Mouse (Mus musculus) myocyte (in vitro differentiated cells): Measurements from ENCODE around the gene Gpatch1. TPM values are rescaled to one million over a fixed set of nuclear protein-coding genes. Genes with fewer than 3 reads are reported as not detected.

ENCODE experiments used
- H3K27me3 ChIP-seq: one replicate; pipeline ENCODE4 v1.6.1; 2011; ENCODE audit not compliant: control insufficient read depth, insufficient read depth, insufficient read length
- H3K36me3 ChIP-seq: one replicate; pipeline ENCODE4 v1.6.1; 2011; ENCODE audit not compliant: control insufficient read depth, insufficient read depth
- H3K4me2 ChIP-seq: one replicate; pipeline ENCODE4 v1.6.1; 2011; ENCODE audit warnings: low read depth, control low read depth
- H3K4me3 ChIP-seq: one replicate; pipeline ENCODE4 v1.5.1; 2011; ENCODE audit warnings: mild to moderate bottlenecking, control low read depth, moderate library complexity
- H3K79me2 ChIP-seq: one replicate; pipeline ENCODE4 v1.6.1; 2011; ENCODE audit not compliant: control insufficient read depth, insufficient read depth
- H3ac ChIP-seq: one replicate; pipeline ENCODE4 v1.6.1; 2011; ENCODE audit not compliant: control insufficient read depth, insufficient read length
- CEBPB ChIP-seq: IDR thresholded peaks from 2 replicates; pipeline ENCODE4 v1.6.1; 2011; ENCODE audit warnings: mild to moderate bottlenecking, moderate library complexity; ENCODE audit not compliant: poor library complexity, insufficient read depth, severe bottlenecking
- E2F4 ChIP-seq: IDR thresholded peaks from one replicate; pipeline ENCODE4 v1.6.1; 2011; ENCODE audit warnings: mild to moderate bottlenecking, control low read depth, moderate library complexity; ENCODE audit not compliant: insufficient read depth
- MAX ChIP-seq: IDR thresholded peaks from one replicate; pipeline ENCODE4 v1.6.1; 2011; ENCODE audit warnings: low read depth, mild to moderate bottlenecking, control low read depth
- MYOD1 ChIP-seq, 3 experiments: IDR thresholded peaks; one replicate each; pipeline ENCODE4 v1.6.1; 2011; ENCODE audit warnings: control low read depth in 2 of 3, low read depth in 2 of 3, mild to moderate bottlenecking in 2 of 3, moderate library complexity in 1 of 3; ENCODE audit not compliant: insufficient read length in 2 of 3, control insufficient read depth in 1 of 3
- MYOG ChIP-seq, 3 experiments: IDR thresholded peaks; one replicate each; pipeline ENCODE4 v1.6.1; 2011; ENCODE audit warnings: control low read depth in 2 of 3, low read depth in 2 of 3, mild to moderate bottlenecking in 2 of 3; ENCODE audit not compliant: insufficient read length in 2 of 3, control insufficient read depth in 1 of 3, insufficient read depth in 1 of 3
- POLR2A ChIP-seq: IDR thresholded peaks from one replicate; pipeline ENCODE4 v1.6.1; 2011; ENCODE audit warnings: low read depth, mild to moderate bottlenecking, control low read depth, moderate library complexity; ENCODE audit not compliant: insufficient read length
- POLR2AphosphoS2 ChIP-seq: IDR thresholded peaks from one replicate; pipeline ENCODE4 v1.6.1; 2011; ENCODE audit warnings: low read depth, control low read depth; ENCODE audit not compliant: insufficient read length
- REST ChIP-seq: IDR thresholded peaks from one replicate; pipeline ENCODE4 v1.6.1; 2011; ENCODE audit warnings: mild to moderate bottlenecking, control low read depth, moderate library complexity; ENCODE audit not compliant: insufficient read depth, insufficient read length
- SRF ChIP-seq: IDR thresholded peaks from one replicate; pipeline ENCODE4 v1.6.1; 2011; ENCODE audit warnings: low read depth; ENCODE audit not compliant: control insufficient read depth, insufficient read length
- TCF12 ChIP-seq: IDR thresholded peaks from one replicate; pipeline ENCODE4 v1.6.1; 2011; ENCODE audit warnings: mild to moderate bottlenecking, control low read depth; ENCODE audit not compliant: poor library complexity, insufficient read depth, severe bottlenecking
- TCF3 ChIP-seq: IDR thresholded peaks from one replicate; pipeline ENCODE4 v1.6.1; 2011; ENCODE audit warnings: low read depth, control low read depth; ENCODE audit not compliant: insufficient read length
- USF1 ChIP-seq: IDR thresholded peaks from one replicate; pipeline ENCODE4 v1.6.1; 2011; ENCODE audit warnings: low read depth, mild to moderate bottlenecking, control low read depth, moderate library complexity
- polyA plus RNA-seq: library from polyadenylated mRNA; unstranded; fragments of >200 nt; fragmentation: generic; extraction: Trizol; gene quantifications from one replicate; pipeline ENCODE4 v1.2.1, GENCODE M21; 2012; ENCODE audit warnings: missing spikeins

The Gpatch1 gene
- polyA plus RNA-seq, 1 experiment: 4.8 TPM

DNA sequence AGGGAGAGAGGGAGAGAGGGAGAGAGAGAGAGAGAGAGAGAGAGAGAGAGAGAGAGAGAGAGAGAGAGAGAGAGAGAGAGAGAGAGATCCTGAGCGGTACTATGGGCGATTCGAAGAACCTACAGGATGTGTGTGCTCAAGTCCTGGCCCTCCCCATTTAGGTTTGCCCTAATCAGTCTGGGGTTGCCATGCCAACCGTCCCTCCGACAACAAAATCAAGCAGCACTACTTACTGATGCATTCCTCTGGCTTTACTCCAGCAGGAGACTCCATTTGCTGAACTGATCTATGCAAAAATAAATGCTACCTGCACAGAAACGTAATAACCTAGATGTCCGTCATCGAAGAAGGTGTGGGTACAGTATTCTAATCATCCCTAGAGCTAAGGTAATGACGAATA, 82.9 kb downstream of the Gpatch1 start:
- no peaks in the 10 kb centered on the region for H3K79me2 ChIP-seq
- TF ChIP-seq SRF (no peak), E2F4 (no peak), POLR2AphosphoS2 (no peak), USF1 (no peak), MYOD1 (IDR thresholded peaks at IDR 0.05; ENCODE audit: control insufficient read depth in 1 of 3, insufficient read length in 2 of 3, low read depth in 2 of 3) (no peak), POLR2A (no peak), REST (no peak), TCF3 (no peak), MAX (no peak), TCF12 (no peak), MYOG (IDR thresholded peaks at IDR 0.05; ENCODE audit: control insufficient read depth in 1 of 3, insufficient read depth in 1 of 3, insufficient read length in 2 of 3, low read depth in 2 of 3) (no peak), CEBPB (no peak)

DNA sequence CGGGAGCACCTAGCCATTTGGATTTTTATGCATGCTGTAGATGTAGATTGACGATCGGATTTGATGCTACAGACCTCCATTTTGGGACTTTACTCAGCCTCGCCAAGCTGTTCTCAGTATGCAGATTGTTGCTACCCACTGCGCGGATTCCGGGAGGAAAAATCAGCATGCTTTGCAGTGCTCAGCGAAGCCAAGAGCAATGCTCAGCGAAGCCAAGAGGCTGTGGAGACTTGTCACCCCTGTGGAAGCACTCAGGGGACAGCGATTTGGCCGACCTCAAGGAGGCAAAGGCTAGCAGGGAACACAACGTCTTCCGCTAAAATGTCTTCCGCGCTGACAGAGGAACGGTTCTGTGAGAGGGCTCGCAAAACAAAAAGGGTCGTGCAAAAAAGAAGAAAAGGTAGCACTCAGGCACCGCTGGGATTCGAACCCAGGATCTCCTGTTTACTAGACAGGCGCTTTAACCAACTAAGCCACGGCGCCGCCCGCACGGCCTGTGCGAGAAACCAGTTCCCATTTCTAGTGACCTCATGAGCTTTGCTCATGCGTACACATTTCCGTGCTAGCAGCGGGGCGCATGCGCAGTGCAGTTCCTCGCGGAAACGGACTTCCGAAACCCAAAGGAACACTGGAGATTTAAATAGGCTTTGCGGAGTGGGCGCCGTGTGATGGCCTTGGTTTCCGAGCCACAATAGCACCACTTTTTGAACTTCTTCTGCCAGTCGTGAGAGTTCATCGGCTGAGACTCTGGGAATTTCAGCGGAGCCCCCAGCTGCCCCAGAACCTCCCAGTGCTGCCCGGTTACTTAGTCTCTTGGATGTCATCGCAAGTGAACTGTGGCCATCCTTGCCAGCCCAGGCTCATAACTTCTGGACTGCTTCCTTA, 83.6 kb downstream of the Gpatch1 start:
- 0 out of 2 replicates have a peak, but pooled peaks have one; percentile 22 for TF ChIP-seq CEBPB
- no peak for TF ChIP-seq MYOD1 (IDR thresholded peaks at IDR 0.05; ENCODE audit: control insufficient read depth in 1 of 3, insufficient read length in 2 of 3, low read depth in 2 of 3)
- TF ChIP-seq USF1: no peak
- TF ChIP-seq POLR2A: peak; percentile 34
- TF ChIP-seq SRF: no peak
- H3K27me3 ChIP-seq: no peaks in the 10 kb centered on the region
- no peaks in the 10 kb centered on the region for H3K79me2 ChIP-seq
- H3K36me3 ChIP-seq: no peaks in the 10 kb centered on the region
- peak overlapping the region; percentile 97 for H3K4me2 ChIP-seq
- peak overlapping the region; percentile 49 for H3K4me3 ChIP-seq
- H3ac ChIP-seq: no peak overlapping the region

More for the DNA sequence above, 82.9 kb downstream of the Gpatch1 start:
- H3K27me3 ChIP-seq: no peaks in the 10 kb centered on the region
- peak overlapping the region; percentile 97 for H3K4me2 ChIP-seq
- H3K36me3 ChIP-seq: no peaks in the 10 kb centered on the region
- H3K4me3 ChIP-seq: peak overlapping the region; percentile 49
- no peak overlapping the region for H3ac ChIP-seq

DNA sequence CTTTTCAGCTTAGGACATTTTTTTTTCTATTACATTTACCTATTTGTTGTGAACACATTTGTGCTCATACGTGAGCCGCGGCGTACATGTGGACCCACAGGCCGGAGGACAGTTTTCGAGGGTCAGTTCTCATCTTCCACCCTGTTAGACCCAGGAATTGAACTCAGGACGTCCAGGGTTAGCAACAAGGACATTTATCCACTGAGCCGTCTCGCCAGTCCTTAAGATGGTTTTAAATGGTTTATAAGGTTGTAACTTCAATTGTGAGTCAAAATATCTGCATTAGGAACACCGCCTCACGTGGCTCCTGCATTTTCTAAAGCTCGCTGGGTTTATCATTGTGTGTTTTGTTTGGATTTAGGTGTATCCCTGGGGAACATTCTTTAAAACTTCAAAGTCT, 84.4 kb downstream of the Gpatch1 start:
- Histone ChIP-seq H3K4me2 (peak overlapping the region; percentile 66), H3K36me3 (no peaks in the 10 kb centered on the region), H3K27me3 (no peaks in the 10 kb centered on the region), H3K4me3 (peak overlapping the region; percentile 49), H3ac (no peak overlapping the region), H3K79me2 (no peaks in the 10 kb centered on the region)
- no peak for TF ChIP-seq SRF
- no peak for TF ChIP-seq TCF12
- TF ChIP-seq POLR2A: no peak
- TF ChIP-seq E2F4: no peak
- TF ChIP-seq MYOD1 (IDR thresholded peaks at IDR 0.05; ENCODE audit: control insufficient read depth in 1 of 3, insufficient read length in 2 of 3, low read depth in 2 of 3): no peak
- TF ChIP-seq REST: no peak
- no peak for TF ChIP-seq USF1
- TF ChIP-seq TCF3: no peak
- no peak for TF ChIP-seq MAX
- TF ChIP-seq MYOG (IDR thresholded peaks at IDR 0.05; ENCODE audit: control insufficient read depth in 1 of 3, insufficient read depth in 1 of 3, insufficient read length in 2 of 3, low read depth in 2 of 3): no peak

DNA sequence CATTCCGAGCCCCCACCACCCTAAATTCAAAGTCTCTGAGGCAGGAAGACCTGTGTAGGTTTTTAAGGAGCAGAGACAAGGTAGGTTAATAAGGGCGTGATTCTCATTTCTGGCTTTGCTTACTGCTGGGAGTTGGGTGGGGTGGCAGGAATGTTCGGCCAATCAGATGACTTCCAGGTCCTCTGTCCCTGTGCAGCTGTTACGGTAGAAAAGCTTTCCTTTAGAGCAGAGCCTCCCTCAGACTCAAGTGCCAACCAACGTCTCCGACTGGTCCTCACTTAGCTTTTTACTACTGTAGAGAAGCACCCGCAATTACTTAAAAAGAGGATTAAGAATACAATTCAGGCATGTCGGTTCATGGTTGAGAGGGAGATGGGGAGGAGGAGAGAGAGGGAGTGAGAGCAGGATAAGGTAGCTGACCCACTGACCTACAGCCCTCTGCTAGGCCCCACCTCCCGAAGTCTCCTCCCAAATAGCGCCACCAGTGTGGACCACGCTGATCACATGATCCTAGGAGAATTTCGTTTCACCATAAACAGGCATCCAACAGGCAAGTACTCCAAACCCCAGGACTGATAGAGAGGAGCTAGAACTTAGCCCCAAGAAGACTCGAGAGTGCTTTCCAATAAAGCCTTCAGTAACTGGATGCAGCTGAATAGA, 85.3 kb downstream of the Gpatch1 start:
- TF ChIP-seq MYOG (IDR thresholded peaks at IDR 0.05; ENCODE audit: control insufficient read depth in 1 of 3, insufficient read depth in 1 of 3, insufficient read length in 2 of 3, low read depth in 2 of 3) (no peak), REST (no peak), SRF (no peak), POLR2AphosphoS2 (no peak), CEBPB (no peak), USF1 (no peak), MYOD1 (IDR thresholded peaks at IDR 0.05; ENCODE audit: control insufficient read depth in 1 of 3, insufficient read length in 2 of 3, low read depth in 2 of 3) (no peak), TCF12 (no peak), E2F4 (no peak), MAX (no peak), POLR2A (no peak), TCF3 (no peak)
- Histone ChIP-seq H3ac (no peak overlapping the region), H3K4me3 (no peak overlapping the region), H3K79me2 (no peaks in the 10 kb centered on the region), H3K27me3 (no peaks in the 10 kb centered on the region), H3K4me2 (no peak overlapping the region), H3K36me3 (no peaks in the 10 kb centered on the region)
